Mouse (Mus musculus): ENCODE results near the gene Prss29. TPM values are rescaled to one million over a fixed set of nuclear protein-coding genes. Genes with fewer than 3 reads are reported as not detected.

Prss29 gene
- polyA plus RNA-seq (2017; shearing (Covaris generic)): not detected

GRCm38 (mm10) chr17:25318354-25318753, at the start of gene Prss29:
Gene Prss29 (plus strand): TSS chr17:25318654.

GRCm38 (mm10) chr17:25274571-25275346, 43.7 kb upstream of the Prss29 start, which contains the start of gene Ube2i:
Gene Ube2i (minus strand): TSS chr17:25274622.

GRCm38 (mm10) chr17:25298094-25298493, 20.4 kb upstream of the Prss29 start, which contains the start of gene Prss34:
Gene Prss34 (plus strand): TSS chr17:25298394.

GRCm38 (mm10) chr17:25308346-25308745, 10.1 kb upstream of the Prss29 start, which contains the start of gene Prss28:
Gene Prss28 (plus strand): TSS chr17:25308646.

GRCm38 (mm10) chr17:25345462-25345861, 27.0 kb downstream of the Prss29 start, which contains the start of gene Tpsab1:
Gene Tpsab1 (minus strand): TSS chr17:25345562.

GRCm38 (mm10) chr17:25366005-25366404, 47.6 kb downstream of the Prss29 start, which contains the start of gene Tpsb2:
Gene Tpsb2 (plus strand): TSS chr17:25366305.

GRCm38 (mm10) chr17:25368973-25369372, 50.5 kb downstream of the Prss29 start, which contains the start of gene Tpsg1:
Gene Tpsg1 (plus strand): TSS chr17:25369273.

Other genes starting within 250 kb of the Prss29 start
- gene Tmem204, start 235.1 kb upstream of the Prss29 start, polyA plus RNA-seq (2017; shearing (Covaris generic)): 0.79 TPM
- 34.5 TPM for gene Telo2, start 202.7 kb upstream of the Prss29 start, polyA plus RNA-seq (2017; shearing (Covaris generic))
- gene Ptx4, start 197.9 kb upstream of the Prss29 start, polyA plus RNA-seq (2017; shearing (Covaris generic)): 0.22 TPM
- 37.3 TPM for gene Clcn7, start 185.3 kb upstream of the Prss29 start, polyA plus RNA-seq (2017; shearing (Covaris generic))
- not detected for gene Ccdc154, start 156.2 kb upstream of the Prss29 start, polyA plus RNA-seq (2017; shearing (Covaris generic))
- not detected for gene Gm38655, start 143.2 kb upstream of the Prss29 start, polyA plus RNA-seq (2017; shearing (Covaris generic))
- gene BC003965, start 134.1 kb upstream of the Prss29 start, polyA plus RNA-seq (2017; shearing (Covaris generic)): 30.2 TPM
- gene Unkl, start 130.3 kb upstream of the Prss29 start, polyA plus RNA-seq (2017; shearing (Covaris generic)): 34.6 TPM
- gene Gnptg, start 78.5 kb upstream of the Prss29 start, polyA plus RNA-seq (2017; shearing (Covaris generic)): 77.5 TPM
- gene Tsr3, start 78.5 kb upstream of the Prss29 start, polyA plus RNA-seq (2017; shearing (Covaris generic)): 53.0 TPM
- gene Baiap3, start 62.3 kb upstream of the Prss29 start, polyA plus RNA-seq (2017; shearing (Covaris generic)): 19.3 TPM
- gene Ube2i, start 44.0 kb upstream of the Prss29 start, polyA plus RNA-seq (2017; shearing (Covaris generic)): 539 TPM
- 0.19 TPM for gene Prss34, start 20.3 kb upstream of the Prss29 start, polyA plus RNA-seq (2017; shearing (Covaris generic))
- gene Prss28, start 10.0 kb upstream of the Prss29 start, polyA plus RNA-seq (2017; shearing (Covaris generic)): not detected
- not detected for gene Tpsab1, start 26.9 kb downstream of the Prss29 start, polyA plus RNA-seq (2017; shearing (Covaris generic))
- not detected for gene Tpsb2, start 47.7 kb downstream of the Prss29 start, polyA plus RNA-seq (2017; shearing (Covaris generic))
- not detected for gene Tpsg1, start 50.6 kb downstream of the Prss29 start, polyA plus RNA-seq (2017; shearing (Covaris generic))
- not detected for gene Cacna1h, start 115.1 kb downstream of the Prss29 start, polyA plus RNA-seq (2017; shearing (Covaris generic))
- gene Tekt4, start 136.0 kb downstream of the Prss29 start, polyA plus RNA-seq (2017; shearing (Covaris generic)): not detected
- not detected for gene Sstr5, start 178.6 kb downstream of the Prss29 start, polyA plus RNA-seq (2017; shearing (Covaris generic))

All from CD4-positive, CD25-positive, alpha-beta regulatory T cell (primary cell).